Comparison of ENCODE assay signal across 7 mouse cellular contexts in genomic region chr1:59253301-59253909, GRCm38 (mm10). TPM values are rescaled to one million over a fixed set of nuclear protein-coding genes. Genes with fewer than 3 reads are reported as not detected.
DNase-seq lines count a peak whose midpoint lies in the region; ATAC-seq lines count a peak whose summit lies in the region.

No protein-coding gene starts in this region.

- no peak overlapping the region for H3K27ac ChIP-seq in embryonic facial prominence, embryonic 15.5 days (replicated peaks)
- H3K27ac ChIP-seq in limb, embryonic 10.5 days = 0 out of 2 replicates have a peak overlapping the region, but pooled peaks have one; percentile 54

- WGBS in embryonic facial prominence, embryonic 15.5 days = 7% methylated on average over 14 of the region's 18 CpGs
- WGBS in limb, embryonic 10.5 days = 3% methylated on average over 15 of the region's 18 CpGs

- DNase-seq in left cerebral cortex, postnatal 4 days = peak; percentile 15
- no peak for DNase-seq in left cerebral cortex, postnatal 14 days (ENCODE audit: low spot score in 2 of 2)
- peak; percentile 41 for DNase-seq in limb, embryonic 10.5 days (ENCODE audit: low spot score)
- peak; percentile 37 for DNase-seq in retina, embryonic 14.5 days (ENCODE audit: low spot score)
- DNase-seq in thymus, postnatal 4 days = no peak
- DNase-seq in left cerebral cortex, adult 11 months (ENCODE audit: low spot score) = no peak

- intact Hi-C loops in left cerebral cortex, postnatal 4 days (cut with DNase I) = loop anchor here (10.0 kb wide), 1 partner anchor 371 kb away; no protein-coding TSS in a partner anchor
- intact Hi-C loops in left cerebral cortex, postnatal 14 days (cut with DNase I) = no loop called here

- H3K4me3 ChIP-seq in embryonic facial prominence, embryonic 15.5 days (replicated peaks) = peak overlapping the region; percentile 12
- H3K4me3 ChIP-seq in limb, embryonic 10.5 days = peak overlapping the region; percentile 42

- no peaks in the 10 kb centered on the region for H3K27me3 ChIP-seq in embryonic facial prominence, embryonic 15.5 days
- H3K27me3 ChIP-seq in limb, embryonic 10.5 days (ENCODE audit: low read depth, poor library complexity, severe bottlenecking) = no peaks in the 10 kb centered on the region

- peak overlapping the region; percentile 43 for H3K4me2 ChIP-seq in embryonic facial prominence, embryonic 15.5 days (replicated peaks)

- no peaks in the 10 kb centered on the region for H3K9me3 ChIP-seq in embryonic facial prominence, embryonic 15.5 days (replicated peaks)
- H3K9me3 ChIP-seq in limb, embryonic 10.5 days (replicated peaks) = no peaks in the 10 kb centered on the region

- H3K4me1 ChIP-seq in embryonic facial prominence, embryonic 15.5 days = peaks cover 19% of the 10 kb centered on the region
- H3K4me1 ChIP-seq in limb, embryonic 10.5 days = peaks cover 28% of the 10 kb centered on the region

- no peak for ATAC-seq in embryonic facial prominence, embryonic 15.5 days (ENCODE audit: insufficient number of reproducible peaks, low FRiP score, low TSS enrichment, low read depth)

- no peak overlapping the region for H3K9ac ChIP-seq in embryonic facial prominence, embryonic 15.5 days

- H3K36me3 ChIP-seq in embryonic facial prominence, embryonic 15.5 days = no peaks in the 10 kb centered on the region
- H3K36me3 ChIP-seq in limb, embryonic 10.5 days = no peaks in the 10 kb centered on the region

RNA-seq across cellular contexts. Expression of gene Cdk15, which starts 3.3 kb away (rescaled TPM):
- under 1 TPM in 1 of 2 experiments, not detected in 1; 0.34 TPM for total RNA-seq in left cerebral cortex, postnatal 4 days (2021)
- under 1 TPM; 0.44 to 0.83 TPM for total RNA-seq in left cerebral cortex, postnatal 14 days (2021)
- polyA plus RNA-seq in embryonic facial prominence, embryonic 15.5 days (2015; fragmentation: Nextera tagmentation; extraction: Ambion mirVana) = 0.80 and 1.8 TPM in 2 replicates
- polyA plus RNA-seq in limb, embryonic 10.5 days (2016; fragmentation: Nextera tagmentation; extraction: Ambion mirVana) = 0.08 and 0.26 TPM in 2 replicates

RNA-seq across cellular contexts. Expression of gene Als2, which starts 16.4 kb away (rescaled TPM):
- 10 to 100 TPM; 41.3 to 42.8 TPM for total RNA-seq in left cerebral cortex, postnatal 4 days (2021)
- 10 to 100 TPM; 33.3 to 37.2 TPM for total RNA-seq in left cerebral cortex, postnatal 14 days (2021)
- polyA plus RNA-seq in embryonic facial prominence, embryonic 15.5 days (2015; fragmentation: Nextera tagmentation; extraction: Ambion mirVana) = 7.6 and 8.8 TPM in 2 replicates
- 11.0 and 13.2 TPM in 2 replicates for polyA plus RNA-seq in limb, embryonic 10.5 days (2016; fragmentation: Nextera tagmentation; extraction: Ambion mirVana)

Comparison
In these comparisons a context has a peak if more than half of its experiments do, and no peak if none do; other contexts are left out.
1. DNase-seq: peak in left cerebral cortex, postnatal 4 days (single experiment), limb, embryonic 10.5 days (single experiment) and retina, embryonic 14.5 days (single experiment); none in left cerebral cortex, postnatal 14 days (0 of 2), thymus, postnatal 4 days (single experiment) and left cerebral cortex, adult 11 months (single experiment).